Mouse (Mus musculus) hindbrain, embryonic 16.5 days (tissue): ENCODE data around the gene Bpi. TPM values are rescaled to one million over a fixed set of nuclear protein-coding genes. Genes with fewer than 3 reads are reported as not detected.

Source experiments
- ATAC-seq: fragments of 200-750 bp; cut with Nextera tagmentation; 2 replicates; pipeline ENCODE4 v1.8.0; 2017; ENCODE audit warnings: moderate TSS enrichment, moderate library complexity
- H3K27ac ChIP-seq: fragments of 300-500 bp; sonication (generic); 2 replicates; pipeline ENCODE4 v1.5.1; 2014; ENCODE audit warnings: low read depth, mild to moderate bottlenecking, control low read depth, low read length, moderate library complexity
- H3K27me3 ChIP-seq: fragments of 300-500 bp; sonication (generic); replicated peaks from 2 replicates; pipeline ENCODE4 v1.6.1; 2014; ENCODE audit warnings: low read length; ENCODE audit not compliant: control insufficient read depth, insufficient read depth
- H3K36me3 ChIP-seq: fragments of 300-500 bp; sonication (generic); 2 replicates; pipeline ENCODE4 v1.6.1; 2014; ENCODE audit warnings: mild to moderate bottlenecking, low read length, moderate library complexity, mixed read lengths; ENCODE audit not compliant: control insufficient read depth, insufficient read depth
- H3K4me1 ChIP-seq: fragments of 300-500 bp; sonication (generic); 2 replicates; pipeline ENCODE4 v1.6.1; 2014; ENCODE audit warnings: low read depth, low read length; ENCODE audit not compliant: control insufficient read depth, insufficient read depth
- H3K4me2 ChIP-seq: fragments of 300-500 bp; sonication (generic); 2 replicates; pipeline ENCODE4 v1.6.1; 2014; ENCODE audit warnings: mild to moderate bottlenecking, low read length, control low read depth, moderate library complexity
- H3K4me3 ChIP-seq: fragments of 300-500 bp; sonication (generic); 2 replicates; pipeline ENCODE4 v1.5.1; 2014; ENCODE audit warnings: mild to moderate bottlenecking, low read length, control low read depth, moderate library complexity
- H3K9ac ChIP-seq: fragments of 300-500 bp; sonication (generic); 2 replicates; pipeline ENCODE4 v1.6.1; 2014; ENCODE audit warnings: low read depth, mild to moderate bottlenecking, control low read depth, low read length, moderate library complexity
- H3K9me3 ChIP-seq: fragments of 300-500 bp; sonication (generic); 2 replicates; pipeline ENCODE4 v1.6.1; 2014; ENCODE audit warnings: mild to moderate bottlenecking, low read length, moderate library complexity; ENCODE audit not compliant: control insufficient read depth
- WGBS: fragments of 180-500 bp; shearing (Covaris S2); extraction: QIAGEN DNeasy Blood & Tissue Kit; methylation state at CpG from one replicate; pipeline ENCODE4 v1.1.7; 2014; 5-methylcytosine and 5-hydroxymethylcytosine counted together
- polyA plus RNA-seq: library from polyadenylated mRNA; unstranded; fragments of >200 nt; fragmentation: Nextera tagmentation; extraction: Ambion mirVana; gene quantifications from 2 replicates; pipeline ENCODE4 v1.2.1, GENCODE M21; 2015

Bpi gene
- polyA plus RNA-seq, 1 experiment from 2014 or later: not detected

DNA sequence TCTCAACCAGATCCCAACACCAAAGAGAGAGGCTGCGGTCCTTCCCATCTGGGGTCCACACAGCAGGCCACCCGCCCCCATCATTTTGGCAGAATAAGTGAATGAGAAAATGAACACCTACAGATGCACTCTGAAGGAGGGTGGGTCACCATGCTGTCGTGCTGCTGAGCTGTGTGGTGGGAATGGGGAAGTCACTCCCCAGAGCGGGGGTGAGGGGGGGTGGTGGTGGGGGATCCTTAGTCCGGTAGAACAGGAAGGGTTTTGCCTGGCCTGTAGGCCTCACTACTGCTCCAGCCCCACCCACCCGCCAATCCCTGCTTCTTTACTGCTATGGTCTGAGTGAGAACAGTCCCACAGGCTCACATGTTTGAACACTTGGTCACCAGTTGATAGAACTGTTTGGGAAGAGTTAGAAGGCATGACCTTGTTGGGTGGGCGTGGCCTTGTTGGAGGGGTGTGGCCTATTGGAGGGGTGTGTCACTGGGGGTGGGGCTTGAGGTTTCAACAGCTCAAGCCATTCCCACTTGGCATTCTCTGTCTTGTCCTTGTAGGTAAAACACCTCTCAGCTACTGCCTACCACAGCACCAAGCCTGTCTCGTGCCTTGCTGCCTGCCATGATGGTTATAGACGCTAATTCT, 36.3 kb upstream of the Bpi start:
- no peaks in the 10 kb centered on the region for H3K27me3 ChIP-seq
- H3K9me3 ChIP-seq: no peaks in the 10 kb centered on the region
- 88% methylated on average over 9 of the region's 9 CpGs for WGBS
- H3K36me3 ChIP-seq: no peaks in the 10 kb centered on the region
- no peak overlapping the region for H3K4me3 ChIP-seq
- no peak overlapping the region for H3K9ac ChIP-seq
- no peak overlapping the region for H3K4me2 ChIP-seq
- H3K4me1 ChIP-seq: peaks cover 5% of the 10 kb centered on the region; the same call in 1 of the 2 replicates
- H3K27ac ChIP-seq: no peak overlapping the region
- ATAC-seq: no peak

GRCm38 (mm10) chr2:158222664-158223063, 35.2 kb upstream of the Bpi start:
- H3K36me3 ChIP-seq: no peaks in the 10 kb centered on the region
- H3K4me3 ChIP-seq: no peak overlapping the region
- ATAC-seq: no peak
- H3K4me1 ChIP-seq: peaks cover 5% of the 10 kb centered on the region; the same call in 1 of the 2 replicates
- no peak overlapping the region for H3K4me2 ChIP-seq
- WGBS: 44% methylated on average over 4 of the region's 4 CpGs
- H3K27me3 ChIP-seq: no peaks in the 10 kb centered on the region
- H3K27ac ChIP-seq: no peak overlapping the region; the same call in 1 of the 2 replicates
- H3K9ac ChIP-seq: no peak overlapping the region
- no peaks in the 10 kb centered on the region for H3K9me3 ChIP-seq

DNA sequence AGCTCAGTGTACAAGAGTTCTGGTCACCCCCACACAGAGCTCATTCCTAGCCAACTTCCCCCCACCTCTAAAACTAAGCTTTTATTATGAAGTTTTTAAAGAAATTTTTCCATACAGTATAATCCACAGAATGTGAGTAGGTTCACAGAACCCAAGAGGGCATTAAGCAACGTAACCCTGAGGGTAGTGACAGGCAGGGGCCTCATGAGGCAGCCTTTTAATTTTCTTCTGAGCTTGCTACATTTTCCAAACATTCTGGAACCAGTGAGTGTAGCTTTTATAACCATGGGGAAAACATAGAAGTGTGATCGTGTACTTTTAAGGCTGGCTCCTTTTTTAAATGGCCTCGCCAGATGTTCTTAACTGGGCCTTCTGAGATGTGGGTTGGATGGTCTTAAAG, 34.4 kb upstream of the Bpi start:
- H3K27me3 ChIP-seq: no peaks in the 10 kb centered on the region
- 70% methylated on average over 3 of the region's 3 CpGs for WGBS
- H3K9ac ChIP-seq: no peak overlapping the region; the same call in 1 of the 2 replicates
- H3K36me3 ChIP-seq: no peaks in the 10 kb centered on the region
- peaks cover 5% of the 10 kb centered on the region; the same call in 1 of the 2 replicates for H3K4me1 ChIP-seq
- H3K9me3 ChIP-seq: no peaks in the 10 kb centered on the region
- no peak overlapping the region for H3K4me3 ChIP-seq
- H3K27ac ChIP-seq: no peak overlapping the region
- no peak overlapping the region for H3K4me2 ChIP-seq
- no peak for ATAC-seq

- Histone ChIP-seq H3K9ac (no peak overlapping the region), H3K9me3 (no peaks in the 10 kb centered on the region), H3K4me2 (no peak overlapping the region), H3K4me3 (no peak overlapping the region), H3K4me1 (peaks cover 14% of the 10 kb centered on the region), H3K27ac (no peak overlapping the region), H3K36me3 (no peaks in the 10 kb centered on the region), H3K27me3 (no peaks in the 10 kb centered on the region)
- no peak for ATAC-seq
- WGBS: 63% methylated on average over 5 of the region's 5 CpGs
Observed at GRCm38 (mm10) chr2:158225301-158225700, 32.6 kb upstream of the Bpi start.

DNA sequence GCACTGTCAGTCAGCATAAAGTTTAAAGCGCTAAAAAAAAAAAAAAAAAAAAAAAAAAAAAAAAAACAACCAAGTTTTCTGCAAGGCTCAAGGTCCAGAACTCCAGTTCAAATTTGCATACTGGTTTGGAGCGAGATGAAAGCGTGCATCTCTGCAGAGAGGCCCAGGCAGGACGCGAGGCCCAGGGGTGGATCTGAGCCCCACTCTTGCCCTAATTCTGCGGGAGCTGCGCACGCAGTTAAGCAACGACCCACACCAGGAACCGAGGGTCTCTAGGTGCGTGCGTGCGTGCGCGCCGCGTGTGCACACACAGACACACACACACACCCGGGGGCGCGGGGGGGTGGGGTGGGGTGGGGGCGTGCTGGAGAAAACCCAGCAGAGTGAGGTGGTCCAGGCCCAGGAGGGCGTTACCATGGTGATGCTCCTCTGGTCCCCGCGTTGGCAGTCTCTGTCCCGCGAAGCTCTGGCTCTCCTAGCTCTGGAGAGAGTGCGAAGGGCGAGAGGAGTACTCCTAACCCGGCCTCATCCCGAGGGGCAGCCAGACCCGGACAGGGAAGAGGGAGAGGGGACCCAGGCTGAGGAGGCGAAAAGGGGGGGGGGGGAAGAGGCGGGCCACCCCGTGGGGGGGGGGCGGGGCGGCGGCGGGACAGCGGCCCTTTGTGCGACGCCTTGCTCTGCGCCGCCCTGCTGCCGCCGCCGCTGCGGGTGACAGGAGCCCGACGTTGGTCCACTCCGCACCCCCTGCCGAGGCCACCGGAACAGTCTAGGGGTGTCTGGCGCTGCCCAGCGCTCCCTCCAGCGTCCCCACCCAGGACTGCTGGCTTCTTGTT, 29.0 kb upstream of the Bpi start, which contains the start of gene D630003M21Rik:
D630003M21Rik (minus strand) TSS at position 553 of the 833 bp plus-strand sequence.
- Histone ChIP-seq H3K27me3 (no peaks in the 10 kb centered on the region), H3K4me3 (peak within 1 kb of the TSS; percentile 49), H3K9ac (peak within 1 kb of the TSS; percentile 73), H3K36me3 (no peaks in the 10 kb centered on the region), H3K4me2 (peak within 1 kb of the TSS; percentile 76), H3K4me1 (peaks cover 13% of the 10 kb centered on the region), H3K9me3 (no peaks in the 10 kb centered on the region), H3K27ac (peak within 1 kb of the TSS; percentile 29; the same call in 1 of the 2 replicates)
- peak; percentile 87 for ATAC-seq
- WGBS: under 1% methylated on average over 37 of the region's 55 CpGs

DNA sequence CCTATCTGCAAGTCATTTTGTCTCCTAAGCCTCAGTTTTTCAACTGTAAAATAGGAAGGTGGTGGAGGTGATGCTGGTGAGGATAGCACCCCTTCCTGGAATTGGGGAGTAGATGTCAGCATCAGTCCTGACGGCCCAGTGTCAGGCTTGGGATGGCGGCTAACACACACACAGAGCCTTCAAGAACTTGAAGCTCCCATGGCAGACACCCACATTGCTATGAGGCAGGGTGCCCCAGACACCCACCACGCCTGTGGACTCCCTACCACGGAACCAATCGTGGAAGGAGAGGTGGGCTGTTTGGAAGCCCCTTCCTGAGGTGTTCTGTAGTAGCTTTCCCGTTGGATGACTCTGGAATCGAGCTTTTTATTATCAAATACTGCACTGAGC, 28.4 kb upstream of the Bpi start:
- Histone ChIP-seq H3K9ac (peak overlapping the region; percentile 73), H3K9me3 (no peaks in the 10 kb centered on the region), H3K27ac (0 out of 2 replicates have a peak overlapping the region, but pooled peaks have one; percentile 29), H3K4me2 (peak overlapping the region; percentile 76), H3K4me3 (peak overlapping the region; percentile 49), H3K4me1 (peaks cover 13% of the 10 kb centered on the region), H3K36me3 (no peaks in the 10 kb centered on the region), H3K27me3 (no peaks in the 10 kb centered on the region)
- peak; percentile 11; the same call in 1 of the 2 replicates for ATAC-seq
- 16% methylated on average over 7 of the region's 7 CpGs for WGBS

DNA sequence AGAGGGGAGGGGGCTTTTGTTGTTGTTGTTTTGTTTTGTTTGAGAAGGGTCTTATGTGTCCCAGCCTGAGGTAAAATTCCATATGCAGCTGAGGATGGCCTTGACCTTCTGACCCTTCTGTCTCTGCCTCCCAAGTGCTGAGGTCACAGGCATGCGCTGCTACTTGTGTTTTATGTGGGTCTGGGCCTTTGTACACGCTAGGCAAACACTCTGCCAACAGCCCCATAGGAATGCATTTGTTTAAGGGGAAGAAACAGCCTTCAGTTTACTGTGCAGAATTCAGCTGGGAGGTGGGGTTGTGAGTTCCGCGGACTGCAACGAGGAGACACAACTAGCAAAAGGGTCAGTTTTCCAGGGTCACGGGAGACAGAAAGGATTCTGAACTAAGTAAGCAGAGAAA, 27.3 kb upstream of the Bpi start:
- Histone ChIP-seq H3K9me3 (no peaks in the 10 kb centered on the region), H3K9ac (no peak overlapping the region), H3K27ac (no peak overlapping the region), H3K27me3 (no peaks in the 10 kb centered on the region), H3K36me3 (no peaks in the 10 kb centered on the region), H3K4me3 (no peak overlapping the region), H3K4me2 (no peak overlapping the region), H3K4me1 (peaks cover 13% of the 10 kb centered on the region)
- WGBS: 30% methylated on average over 6 of the region's 6 CpGs
- ATAC-seq: no peak

DNA sequence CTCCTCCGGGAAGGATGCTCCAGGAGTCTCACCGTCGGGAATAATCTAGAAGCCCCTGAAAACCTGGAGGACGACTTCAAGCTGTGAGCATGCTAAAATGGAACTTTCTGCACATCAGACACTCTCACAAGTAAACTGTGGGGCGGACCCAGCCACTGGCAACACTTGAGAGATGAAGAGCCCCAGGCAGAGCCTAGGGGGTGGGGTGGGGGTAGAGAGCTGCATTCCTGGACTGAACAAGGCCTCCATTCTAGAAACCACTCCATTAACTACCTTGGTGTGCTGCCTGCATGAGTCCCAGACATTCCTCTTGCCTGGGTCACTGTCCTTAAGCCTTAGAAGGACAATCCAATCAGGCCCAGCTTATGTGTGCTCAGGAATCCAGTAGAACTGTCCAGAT, 26.8 kb upstream of the Bpi start:
- WGBS: 40% methylated on average over 5 of the region's 5 CpGs
- no peak overlapping the region for H3K4me2 ChIP-seq
- H3K9me3 ChIP-seq: no peaks in the 10 kb centered on the region
- H3K4me1 ChIP-seq: peaks cover 13% of the 10 kb centered on the region
- H3K9ac ChIP-seq: no peak overlapping the region
- H3K4me3 ChIP-seq: no peak overlapping the region
- H3K27me3 ChIP-seq: no peaks in the 10 kb centered on the region
- no peak overlapping the region for H3K27ac ChIP-seq
- ATAC-seq: no peak
- no peaks in the 10 kb centered on the region for H3K36me3 ChIP-seq

GRCm38 (mm10) chr2:158232414-158232813, 25.5 kb upstream of the Bpi start:
- no peak overlapping the region for H3K4me3 ChIP-seq
- no peak overlapping the region for H3K9ac ChIP-seq
- H3K27me3 ChIP-seq: no peaks in the 10 kb centered on the region
- no peak overlapping the region for H3K4me2 ChIP-seq
- H3K4me1 ChIP-seq: peaks cover 13% of the 10 kb centered on the region
- H3K9me3 ChIP-seq: no peaks in the 10 kb centered on the region
- no peak for ATAC-seq
- 43% methylated on average over 3 of the region's 3 CpGs for WGBS
- no peaks in the 10 kb centered on the region for H3K36me3 ChIP-seq
- no peak overlapping the region for H3K27ac ChIP-seq
